Mouse (Mus musculus) forebrain, embryonic 11.5 days (tissue): Measurements from ENCODE around the gene Gm10799. TPM values are rescaled to one million over a fixed set of nuclear protein-coding genes. Genes with fewer than 3 reads are reported as not detected.

ENCODE experiments used
- ATAC-seq: fragments of 200-750 bp; cut with Nextera tagmentation; replicated peaks from 2 replicates; pipeline ENCODE4 v1.8.0; 2017; ENCODE audit warnings: moderate TSS enrichment; ENCODE audit not compliant: low FRiP score
- DNase-seq: peaks from one replicate; pipeline ENCODE4 v3.0.0-alpha.2; 2017; ENCODE audit warnings: low spot score
- H3K27ac ChIP-seq: fragments of 300-500 bp; sonication (generic); 2 replicates; pipeline ENCODE4 v1.5.1; 2014; ENCODE audit warnings: low read depth, low read length
- H3K27me3 ChIP-seq: fragments of 300-500 bp; sonication (generic); 2 replicates; pipeline ENCODE4 v1.6.1; 2014; ENCODE audit warnings: mild to moderate bottlenecking, low read length, mixed read lengths; ENCODE audit not compliant: control insufficient read depth, insufficient read depth
- H3K36me3 ChIP-seq: fragments of 300-500 bp; sonication (generic); 2 replicates; pipeline ENCODE4 v1.6.1; 2014; ENCODE audit warnings: mild to moderate bottlenecking, low read length, moderate library complexity, mixed read lengths; ENCODE audit not compliant: control insufficient read depth, insufficient read depth
- H3K4me1 ChIP-seq: fragments of 300-500 bp; sonication (generic); replicated peaks from 2 replicates; pipeline ENCODE4 v1.6.1; 2014; ENCODE audit warnings: low read length, mixed read lengths; ENCODE audit not compliant: control insufficient read depth, insufficient read depth
- H3K4me2 ChIP-seq: fragments of 300-500 bp; sonication (generic); 2 replicates; pipeline ENCODE4 v1.6.1; 2014; ENCODE audit warnings: low read depth, mild to moderate bottlenecking, low read length, moderate library complexity, mixed read lengths; ENCODE audit not compliant: severe bottlenecking
- H3K4me3 ChIP-seq: fragments of 300-500 bp; sonication (generic); 2 replicates; pipeline ENCODE4 v1.5.1; 2014; ENCODE audit warnings: low read depth, low read length
- H3K9ac ChIP-seq: fragments of 300-500 bp; sonication (generic); 2 replicates; pipeline ENCODE4 v1.6.1; 2014; ENCODE audit warnings: low read length
- H3K9me3 ChIP-seq: fragments of 300-500 bp; sonication (generic); 2 replicates; pipeline ENCODE4 v1.6.1; 2016; ENCODE audit warnings: low read length, mixed read lengths; ENCODE audit not compliant: control insufficient read depth
- WGBS: fragments of 180-500 bp; shearing (Covaris S2); extraction: QIAGEN DNeasy Blood & Tissue Kit; methylation state at CpG from one replicate; pipeline ENCODE4 v1.1.7; 2014; 5-methylcytosine and 5-hydroxymethylcytosine counted together
- polyA plus RNA-seq: library from polyadenylated mRNA; unstranded; fragments of >200 nt; fragmentation: Nextera tagmentation; extraction: Ambion mirVana; gene quantifications from 2 replicates; pipeline ENCODE4 v1.2.1, GENCODE M21; 2014

The Gm10799 gene
- polyA plus RNA-seq, 1 experiment from 2014 or later = not detected

DNA sequence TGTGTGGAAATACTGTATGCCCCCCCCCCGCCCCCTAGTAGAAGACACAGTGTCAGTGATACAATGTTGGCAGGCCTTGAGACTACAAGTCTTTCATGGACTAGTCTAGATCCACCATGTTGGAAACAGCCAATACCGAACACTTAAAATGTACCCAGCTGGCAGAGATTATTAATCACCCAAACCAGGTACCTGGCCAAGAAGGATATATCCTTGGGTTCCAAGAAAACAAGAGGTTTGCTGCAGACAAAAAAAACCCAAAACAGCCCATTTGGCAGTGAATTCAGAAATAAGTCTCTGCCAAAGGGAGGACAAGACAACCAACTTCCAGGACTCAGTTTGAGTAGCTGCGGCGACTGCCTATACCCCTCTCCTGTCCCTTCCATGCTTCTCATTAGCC is 43.7 kb downstream of the Gm10799 start:
- DNase-seq (no peak), ATAC-seq (no peak)
- no peaks in the 10 kb centered on the region for H3K36me3 ChIP-seq
- no peak overlapping the region for H3K4me2 ChIP-seq
- no peak overlapping the region for H3K27ac ChIP-seq
- WGBS = 87% methylated on average over 4 of the region's 4 CpGs
- no peaks in the 10 kb centered on the region for H3K9me3 ChIP-seq
- no peak overlapping the region for H3K9ac ChIP-seq
- H3K4me3 ChIP-seq = no peak overlapping the region
- no peaks in the 10 kb centered on the region for H3K27me3 ChIP-seq
- peaks cover 4% of the 10 kb centered on the region; the same call in 1 of the 2 replicates for H3K4me1 ChIP-seq

DNA sequence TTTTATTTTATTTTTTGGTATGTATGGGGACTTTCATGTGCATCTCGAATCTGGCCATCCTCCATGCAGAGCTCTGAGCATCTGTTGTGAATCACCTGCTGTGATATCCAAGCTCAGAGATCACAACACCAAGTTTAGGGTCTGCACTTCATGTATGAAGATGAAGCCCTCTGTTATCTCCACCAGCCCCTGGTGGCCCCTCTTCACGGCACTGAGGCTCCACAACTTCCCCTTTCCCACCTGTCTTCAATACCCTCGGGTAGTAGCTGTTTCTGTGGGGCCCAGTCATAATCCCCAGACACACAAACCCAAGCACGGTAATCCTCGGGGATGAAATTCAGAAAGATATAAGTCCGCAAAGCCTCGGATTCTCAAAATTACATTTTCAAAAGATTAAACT is 45.3 kb downstream of the Gm10799 start:
- Histone ChIP-seq H3K9ac (no peak overlapping the region), H3K4me3 (no peak overlapping the region), H3K36me3 (no peaks in the 10 kb centered on the region), H3K9me3 (no peaks in the 10 kb centered on the region), H3K4me2 (no peak overlapping the region), H3K4me1 (no peaks in the 10 kb centered on the region), H3K27me3 (no peaks in the 10 kb centered on the region), H3K27ac (no peak overlapping the region)
- 86% methylated on average over 7 of the region's 7 CpGs for WGBS
- DNase-seq (no peak), ATAC-seq (no peak)

Other genes with a start within 250 kb of the Gm10799 start
- gene Lmo2, start 110.6 kb downstream of the Gm10799 start, polyA plus RNA-seq = 41.0 and 41.9 TPM in 2 replicates
- gene Fbxo3, start 40.8 kb downstream of the Gm10799 start, polyA plus RNA-seq = 55.4 and 61.4 TPM in 2 replicates
- gene 4931422A03Rik, start 40.2 kb downstream of the Gm10799 start, polyA plus RNA-seq = 1.6 and 2.1 TPM in 2 replicates
- not detected in 2 replicates for gene Gm10912, start 2.7 kb downstream of the Gm10799 start, polyA plus RNA-seq
- 2.1 and 2.9 TPM in 2 replicates for gene Cd59b, start 1.3 kb upstream of the Gm10799 start, polyA plus RNA-seq
- gene Cd59a, start 27.3 kb upstream of the Gm10799 start, polyA plus RNA-seq = 21.1 and 24.6 TPM in 2 replicates
- gene A930018P22Rik, start 54.2 kb upstream of the Gm10799 start, polyA plus RNA-seq = not detected in 2 replicates